Mouse (Mus musculus) lung, adult 2 months (tissue): ENCODE measurements around the gene Tnf. TPM values are rescaled to one million over a fixed set of nuclear protein-coding genes. Genes with fewer than 3 reads are reported as not detected.

Source experiments
- DNase-seq: peaks from one replicate; pipeline ENCODE4 v3.0.0; 2022
- H3K4me1 ChIP-seq: fragments of 200-500 bp; 2 replicates; pipeline ENCODE4 v1.6.1; 2011; ENCODE audit warnings: low read length; ENCODE audit not compliant: control insufficient read depth, insufficient read depth
- H3K4me3 ChIP-seq: fragments of 200-500 bp; replicated peaks from 2 replicates; pipeline ENCODE3; 2011; ENCODE audit warnings: low read depth, mild to moderate bottlenecking, control low read depth, low read length; ENCODE audit errors: extremely low read depth
- CTCF ChIP-seq: fragments of 200-500 bp; IDR thresholded peaks from 2 replicates; pipeline ENCODE4 v1.5.1; 2011; ENCODE audit warnings: mild to moderate bottlenecking, low read length, control low read depth; ENCODE audit not compliant: insufficient read depth
- POLR2A ChIP-seq: fragments of 200-500 bp; IDR thresholded peaks from 2 replicates; pipeline ENCODE4 v1.6.1; 2011; ENCODE audit warnings: low read depth, mild to moderate bottlenecking, control low read depth, low read length, borderline replicate concordance; ENCODE audit errors: extremely low read depth
- WGBS: fragments of 180-500 bp; shearing (Covaris S2); methylation state at CpG from one replicate; pipeline ENCODE4 v1.1.7; 2018; 5-methylcytosine and 5-hydroxymethylcytosine counted together
- polyA plus RNA-seq: library from polyadenylated mRNA; depleted of rRNA; stranded (reverse); fragments of >200 nt; gene quantifications from 2 replicates; pipeline ENCODE4 v1.2.3, GENCODE M21; 2012

Gene Tnf
- polyA plus RNA-seq, 1 experiment: 2.5 TPM

DNA sequence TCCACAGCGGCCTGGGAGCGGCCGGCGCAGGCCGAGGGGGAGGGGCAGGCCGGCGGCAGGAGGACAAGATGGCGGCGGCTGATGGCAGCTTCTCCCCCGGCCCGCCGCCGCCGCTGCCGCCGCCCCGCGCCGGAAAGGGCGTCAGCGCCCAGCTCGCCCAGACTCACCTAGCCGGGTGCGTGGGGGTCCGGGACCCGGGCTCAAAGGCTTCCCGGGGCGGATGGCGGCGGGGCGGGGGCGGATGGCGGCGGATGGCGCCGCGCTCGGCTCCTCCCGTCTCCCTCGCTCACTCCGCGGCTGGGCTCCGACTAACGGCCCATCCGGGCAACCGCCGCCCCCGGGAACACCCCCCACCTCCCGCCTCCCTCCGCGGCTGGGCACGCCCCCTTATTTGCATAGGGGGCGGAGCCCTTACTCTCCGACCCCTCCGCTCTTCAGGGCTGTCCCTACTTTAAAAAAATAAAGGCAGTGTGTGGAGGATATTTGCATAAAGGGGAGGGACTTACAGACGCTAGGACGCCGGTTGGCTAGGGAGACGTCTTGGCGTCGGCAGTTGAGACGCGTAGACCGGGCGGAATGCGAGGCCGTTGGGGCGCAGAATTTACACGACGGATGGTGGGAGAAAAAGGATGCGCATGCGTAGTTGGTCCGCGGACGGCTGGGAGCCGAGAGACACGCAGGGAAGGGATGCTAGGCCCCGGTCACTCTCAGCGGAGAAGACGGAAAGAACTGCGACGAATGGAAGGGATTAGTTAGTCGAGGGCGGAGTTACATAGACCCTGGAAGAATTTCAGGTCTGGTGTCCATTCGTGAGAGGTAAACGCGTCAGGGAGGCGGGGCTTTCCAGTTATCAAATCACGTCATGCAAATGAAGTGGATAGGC lies 37.0 kb downstream of the Tnf start, which contains the start of gene Prrc2a:
Gene Prrc2a (minus strand): TSS at position 330 of the 883 bp plus-strand sequence.
- 1% methylated on average over 73 of the region's 89 CpGs for WGBS
- TF ChIP-seq CTCF (no peak), POLR2A (peak; percentile 96; the same call in 1 of the 2 replicates)
- DNase-seq: peak; percentile 96
- peaks cover 23% of the 10 kb centered on the region for H3K4me1 ChIP-seq
- peak within 1 kb of the TSS; percentile 92 for H3K4me3 ChIP-seq

DNA sequence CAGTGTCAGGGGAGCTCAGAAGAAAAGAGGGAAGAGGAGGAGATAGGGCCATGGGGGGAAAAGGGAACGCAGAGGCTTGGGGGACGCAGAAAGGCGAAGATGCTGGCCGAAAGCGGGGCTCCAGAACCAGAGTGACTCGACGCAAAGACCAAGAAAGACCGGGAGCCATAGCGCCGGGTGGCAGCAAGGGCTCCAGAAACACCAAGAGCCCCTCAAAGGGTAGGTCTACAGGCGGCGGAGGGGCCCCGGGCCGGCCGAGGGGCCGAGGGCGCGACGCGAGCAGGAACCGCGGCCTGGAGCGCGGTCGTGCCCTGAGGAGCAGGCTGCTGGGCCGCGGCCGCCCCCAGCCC lies 37.6 kb downstream of the Tnf start:
- peak overlapping the region; percentile 92 for H3K4me3 ChIP-seq
- no peak for DNase-seq
- WGBS: under 1% methylated on average over 27 of the region's 28 CpGs
- no peak for TF ChIP-seq POLR2A
- TF ChIP-seq CTCF: no peak
- peaks cover 23% of the 10 kb centered on the region for H3K4me1 ChIP-seq

DNA sequence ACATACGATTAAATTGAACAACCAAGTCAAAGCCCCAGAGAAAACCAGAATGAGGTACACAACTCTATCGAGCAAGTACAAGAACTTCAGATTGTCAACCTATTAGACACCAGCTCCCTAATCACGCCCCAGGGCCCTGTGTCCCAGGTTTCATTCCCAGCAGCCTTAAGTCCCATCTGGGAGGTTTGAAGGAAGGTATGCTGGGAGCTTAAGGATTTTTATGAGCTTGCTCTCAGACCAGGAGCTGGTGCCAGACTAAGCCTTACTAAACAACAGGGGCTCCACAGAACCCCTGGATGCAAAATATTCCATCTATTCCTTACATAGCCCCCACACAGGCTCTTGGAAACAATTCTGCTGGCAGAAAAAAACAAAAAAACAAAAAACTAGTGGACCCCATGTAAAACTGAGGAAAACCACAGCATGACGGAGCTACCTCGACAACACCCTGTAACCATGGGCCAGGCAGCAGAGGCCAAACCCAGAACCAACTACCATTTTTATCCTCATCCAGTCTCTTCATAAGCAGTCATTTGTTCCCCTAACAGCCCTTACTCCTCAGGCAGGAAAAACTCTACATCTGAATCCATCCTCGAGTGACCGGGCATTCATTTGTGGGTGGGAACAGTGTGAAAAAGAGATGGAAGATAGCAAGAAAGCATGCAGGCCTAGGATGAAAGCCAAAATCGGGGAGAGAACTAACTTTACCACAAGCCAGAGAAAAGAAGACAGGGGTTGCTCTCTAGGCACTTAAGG lies 38.3 kb downstream of the Tnf start:
- TF ChIP-seq POLR2A (no peak), CTCF (no peak)
- Histone ChIP-seq H3K4me3 (peak overlapping the region; percentile 92), H3K4me1 (peaks cover 23% of the 10 kb centered on the region)
- 4% methylated on average over 8 of the region's 8 CpGs for WGBS
- no peak for DNase-seq

DNA sequence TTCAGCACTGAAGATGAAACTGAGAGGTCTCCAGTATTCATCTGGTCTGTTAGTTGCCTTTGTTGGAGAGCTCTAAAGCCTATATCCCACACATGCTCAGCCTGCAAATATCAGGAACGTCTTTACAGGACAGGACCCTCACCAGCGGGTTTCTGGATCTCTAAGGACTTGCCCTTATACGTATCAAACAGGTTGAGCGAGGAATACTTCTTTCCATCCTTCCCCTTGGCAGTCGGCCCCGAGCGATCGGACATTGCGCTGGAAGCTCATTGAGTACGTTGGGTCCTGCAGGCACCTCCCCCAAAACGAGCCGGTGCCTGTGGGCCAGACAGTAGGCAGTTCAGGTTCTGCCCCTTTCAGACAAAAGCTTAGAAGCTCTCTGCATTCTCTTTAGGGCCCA lies 39.1 kb downstream of the Tnf start:
- WGBS: 11% methylated on average over 12 of the region's 12 CpGs
- Histone ChIP-seq H3K4me1 (peaks cover 23% of the 10 kb centered on the region), H3K4me3 (peak overlapping the region; percentile 42)
- TF ChIP-seq CTCF: no peak
- TF ChIP-seq POLR2A: no peak
- peak; percentile 54 for DNase-seq

DNA sequence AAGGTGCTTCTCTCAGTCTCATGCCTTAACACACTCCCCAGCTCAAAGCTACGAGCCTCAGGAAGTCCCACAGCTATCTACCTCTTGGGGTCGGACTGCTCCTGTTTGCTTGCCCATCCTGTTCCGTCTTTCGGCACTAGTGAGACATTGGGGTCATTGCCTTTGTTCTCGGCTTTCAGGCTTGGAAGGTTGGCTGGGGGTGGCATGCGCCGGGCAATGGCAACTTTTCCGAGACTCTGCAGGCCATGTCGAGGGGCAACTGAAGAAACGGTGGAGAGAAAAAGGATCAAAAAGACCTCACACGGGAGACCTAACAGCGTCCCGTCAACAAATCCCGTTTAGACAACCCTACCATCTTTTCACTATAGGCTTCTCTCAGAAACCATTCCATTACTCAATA lies 39.7 kb downstream of the Tnf start:
- DNase-seq: no peak
- WGBS: 44% methylated on average over 14 of the region's 14 CpGs
- no peak for TF ChIP-seq POLR2A
- TF ChIP-seq CTCF: no peak
- peaks cover 23% of the 10 kb centered on the region for H3K4me1 ChIP-seq
- H3K4me3 ChIP-seq: no peak overlapping the region

DNA sequence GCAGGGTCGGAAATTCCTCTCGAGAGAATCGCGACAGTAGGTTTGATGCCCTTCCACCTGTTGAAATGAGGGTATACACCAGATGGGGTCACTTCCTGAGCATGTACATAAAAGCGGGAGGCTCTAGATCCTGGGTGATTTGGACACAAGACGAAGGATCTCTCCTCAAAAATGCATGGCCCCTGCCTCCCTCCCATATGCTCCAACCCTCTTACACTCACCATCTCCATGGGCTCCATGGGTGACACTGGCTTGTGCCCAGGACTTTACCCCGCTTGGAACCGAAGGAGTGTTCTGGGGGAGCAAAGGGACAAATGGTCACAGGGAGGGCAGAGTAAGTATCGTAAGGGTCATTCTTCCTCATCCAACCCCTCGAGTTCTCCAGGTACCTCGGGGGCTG lies 40.4 kb downstream of the Tnf start:
- no peak for DNase-seq
- H3K4me3 ChIP-seq: no peak overlapping the region
- TF ChIP-seq CTCF (no peak), POLR2A (no peak)
- peaks cover 23% of the 10 kb centered on the region for H3K4me1 ChIP-seq
- 58% methylated on average over 11 of the region's 11 CpGs for WGBS

DNA sequence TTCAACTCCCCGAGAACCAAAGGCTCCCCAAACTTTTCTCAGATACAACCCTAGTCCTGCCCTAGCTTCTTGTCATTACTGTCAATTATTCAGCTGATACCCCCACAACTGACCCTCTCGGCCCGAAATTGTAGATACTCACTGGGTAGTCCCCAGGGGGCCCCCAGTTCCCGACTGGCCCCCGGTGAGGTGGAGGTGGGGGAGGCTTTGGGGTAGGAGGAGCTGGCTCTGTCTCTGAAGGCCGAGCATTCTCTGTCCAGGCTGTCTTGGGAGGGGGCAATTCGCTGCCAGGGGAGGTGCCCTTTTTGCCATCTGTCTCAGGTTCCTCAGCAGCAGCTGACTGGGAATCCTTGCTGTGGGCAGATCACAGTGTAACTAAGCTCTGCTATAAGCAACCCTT lies 42.2 kb downstream of the Tnf start:
- WGBS: 86% methylated on average over 7 of the region's 7 CpGs
- no peak for DNase-seq
- Histone ChIP-seq H3K4me1 (peaks cover 18% of the 10 kb centered on the region), H3K4me3 (no peak overlapping the region)
- TF ChIP-seq POLR2A: no peak
- TF ChIP-seq CTCF: no peak

DNA sequence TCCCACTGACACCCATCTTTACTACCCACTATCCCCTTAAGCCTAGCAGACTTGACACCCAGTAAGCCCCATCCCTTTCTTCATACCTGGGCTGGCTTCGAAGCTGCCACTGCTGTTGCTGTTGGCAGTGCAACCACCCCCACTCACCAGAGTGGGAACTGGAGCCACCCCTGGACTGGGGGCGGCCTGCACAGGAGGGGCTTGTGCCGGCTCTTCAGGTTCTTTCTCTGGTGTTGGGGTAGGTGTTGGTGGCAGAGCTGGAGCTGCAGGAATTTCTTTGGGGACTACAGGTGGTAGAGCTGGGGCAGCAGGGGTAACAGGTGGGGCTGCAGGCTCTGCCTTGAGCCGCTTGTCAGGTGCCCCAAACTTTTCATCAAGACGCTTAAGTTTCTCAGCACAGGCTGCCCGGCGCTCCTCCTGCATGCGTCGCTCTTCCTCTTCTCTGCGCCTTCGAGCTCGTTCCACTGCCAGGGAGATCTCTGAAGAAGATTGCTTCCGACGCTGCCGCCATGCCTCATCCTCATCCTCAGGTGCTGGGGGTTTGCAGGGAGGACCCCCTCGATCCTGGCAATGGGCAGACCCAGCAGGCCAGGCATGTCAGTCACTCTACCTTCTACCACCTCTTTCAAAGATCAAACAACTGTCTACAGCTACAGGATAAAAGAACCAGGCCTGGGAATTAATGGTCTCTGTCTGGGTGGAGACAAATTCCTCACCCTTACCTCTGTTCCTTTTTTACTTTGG lies 42.8 kb downstream of the Tnf start:
- H3K4me3 ChIP-seq: no peak overlapping the region
- peaks cover 18% of the 10 kb centered on the region for H3K4me1 ChIP-seq
- 90% methylated on average over 16 of the region's 16 CpGs for WGBS
- TF ChIP-seq CTCF: no peak
- no peak for TF ChIP-seq POLR2A
- DNase-seq: no peak

DNA sequence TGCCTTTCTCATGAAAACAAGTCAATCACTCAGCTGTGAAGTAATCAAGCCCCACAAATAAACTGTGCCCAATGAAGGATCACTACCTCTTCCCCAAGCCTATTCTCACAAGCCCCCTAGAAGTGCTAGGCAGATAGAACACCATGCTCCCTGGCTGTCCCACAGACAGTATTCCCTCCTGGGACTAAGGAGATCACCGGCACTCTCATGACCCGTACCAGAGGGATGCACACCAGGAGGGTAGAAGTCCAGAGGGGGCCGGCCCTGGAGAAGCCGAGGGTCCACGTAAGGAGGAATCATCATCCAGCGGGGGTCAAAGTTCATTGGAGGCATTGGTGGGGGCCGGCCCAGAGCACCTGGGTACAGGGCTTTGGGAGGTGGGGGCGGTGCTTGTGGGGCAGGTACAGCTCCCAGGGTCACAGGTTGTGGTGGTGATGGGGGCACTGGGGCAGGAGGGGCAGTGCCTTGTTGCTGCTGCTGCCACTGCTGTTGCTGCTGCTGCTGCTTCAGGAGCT lies 44.1 kb downstream of the Tnf start:
- WGBS: 93% methylated on average over 8 of the region's 8 CpGs
- DNase-seq: no peak

DNA sequence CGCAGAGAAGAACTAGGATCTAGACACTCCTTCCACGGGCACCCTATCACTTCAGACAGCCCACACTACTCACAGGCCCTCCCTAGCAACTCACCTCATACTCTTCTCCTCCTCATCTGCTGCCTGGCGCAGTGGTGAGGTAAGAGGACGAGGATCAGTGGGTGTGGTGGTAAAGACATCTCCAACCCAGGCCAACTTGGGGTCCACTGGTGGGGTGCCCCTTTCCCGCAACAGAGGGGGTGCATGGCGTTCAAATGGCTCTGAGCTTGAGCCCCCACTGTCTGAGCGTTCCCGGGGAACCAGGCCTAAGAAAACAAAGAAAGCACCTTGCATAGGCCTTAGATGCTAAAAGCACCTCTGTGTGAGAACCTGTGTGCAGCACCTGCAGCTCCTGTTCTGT lies 44.6 kb downstream of the Tnf start:
- DNase-seq: no peak
- 87% methylated on average over 8 of the region's 8 CpGs for WGBS
- no peak for TF ChIP-seq POLR2A
- TF ChIP-seq CTCF: no peak

More for the DNA sequence above, 44.1 kb downstream of the Tnf start:
- H3K4me3 ChIP-seq: no peak overlapping the region
- TF ChIP-seq CTCF: no peak
- peaks cover 13% of the 10 kb centered on the region for H3K4me1 ChIP-seq

More for the DNA sequence above, 44.6 kb downstream of the Tnf start:
- H3K4me1 ChIP-seq: peaks cover 8% of the 10 kb centered on the region
- no peak overlapping the region for H3K4me3 ChIP-seq
